Mouse (Mus musculus): Measurements from ENCODE around the gene Acin1. TPM values are rescaled to one million over a fixed set of nuclear protein-coding genes. Genes with fewer than 3 reads are reported as not detected.

The Acin1 gene
- polyA plus RNA-seq, 1 experiment, result 77.3 TPM

GRCm38 (mm10) chr14:54720041-54720440 lies 33.3 kb upstream of the Acin1 start:
- Histone ChIP-seq H3ac (ENCODE audit: control insufficient read depth, insufficient read length) (no peak overlapping the region), H3K79me2 (ENCODE audit: control insufficient read depth, insufficient read depth) (no peaks in the 10 kb centered on the region), H3K27me3 (ENCODE audit: control insufficient read depth, insufficient read depth, insufficient read length) (peaks cover 33% of the 10 kb centered on the region), H3K4me2 (ENCODE audit: low read depth) (no peak overlapping the region), H3K36me3 (ENCODE audit: control insufficient read depth, insufficient read depth) (no peaks in the 10 kb centered on the region), H3K4me3 (no peak overlapping the region)
- TF ChIP-seq REST (IDR thresholded peaks at IDR 0.05; ENCODE audit: insufficient read depth, insufficient read length) (no peak), MYOG (IDR thresholded peaks at IDR 0.05; ENCODE audit: control insufficient read depth in 1 of 3, insufficient read depth in 1 of 3, insufficient read length in 2 of 3, low read depth in 2 of 3) (no peak), POLR2AphosphoS2 (IDR thresholded peaks at IDR 0.05; ENCODE audit: insufficient read length, low read depth) (no peak), POLR2A (IDR thresholded peaks at IDR 0.05; ENCODE audit: insufficient read length, low read depth) (no peak), MYOD1 (IDR thresholded peaks at IDR 0.05; ENCODE audit: control insufficient read depth in 1 of 3, insufficient read length in 2 of 3, low read depth in 2 of 3) (no peak), TCF12 (IDR thresholded peaks at IDR 0.05; ENCODE audit: insufficient read depth, poor library complexity, severe bottlenecking) (no peak), CEBPB (IDR thresholded peaks at IDR 0.05; ENCODE audit: insufficient read depth, poor library complexity, severe bottlenecking) (no peak), MAX (IDR thresholded peaks at IDR 0.05; ENCODE audit: low read depth) (no peak), TCF3 (IDR thresholded peaks at IDR 0.05; ENCODE audit: insufficient read length, low read depth) (no peak), USF1 (IDR thresholded peaks at IDR 0.05; ENCODE audit: low read depth) (no peak), E2F4 (IDR thresholded peaks at IDR 0.05; ENCODE audit: insufficient read depth) (no peak)

GRCm38 (mm10) chr14:54715402-54715801 lies 28.7 kb upstream of the Acin1 start:
- peaks cover 22% of the 10 kb centered on the region for H3K27me3 ChIP-seq (ENCODE audit: control insufficient read depth, insufficient read depth, insufficient read length)
- no peak overlapping the region for H3K4me3 ChIP-seq
- H3K36me3 ChIP-seq (ENCODE audit: control insufficient read depth, insufficient read depth), result no peaks in the 10 kb centered on the region
- peak overlapping the region; percentile 64 for H3K4me2 ChIP-seq (ENCODE audit: low read depth)
- no peak for TF ChIP-seq POLR2AphosphoS2 (IDR thresholded peaks at IDR 0.05; ENCODE audit: insufficient read length, low read depth)
- peak; percentile 16 to 80 (median 62) for TF ChIP-seq MYOD1 (IDR thresholded peaks at IDR 0.05; ENCODE audit: control insufficient read depth in 1 of 3, insufficient read length in 2 of 3, low read depth in 2 of 3)
- no peaks in the 10 kb centered on the region for H3K79me2 ChIP-seq (ENCODE audit: control insufficient read depth, insufficient read depth)
- no peak overlapping the region for H3ac ChIP-seq (ENCODE audit: control insufficient read depth, insufficient read length)

- Histone ChIP-seq H3K27me3 (ENCODE audit: control insufficient read depth, insufficient read depth, insufficient read length) (peaks cover 29% of the 10 kb centered on the region), H3K79me2 (ENCODE audit: control insufficient read depth, insufficient read depth) (no peaks in the 10 kb centered on the region), H3K36me3 (ENCODE audit: control insufficient read depth, insufficient read depth) (no peaks in the 10 kb centered on the region), H3K4me2 (ENCODE audit: low read depth) (peak overlapping the region; percentile 64), H3ac (ENCODE audit: control insufficient read depth, insufficient read length) (no peak overlapping the region), H3K4me3 (no peak overlapping the region)
- TF ChIP-seq MAX (IDR thresholded peaks at IDR 0.05; ENCODE audit: low read depth) (no peak), E2F4 (IDR thresholded peaks at IDR 0.05; ENCODE audit: insufficient read depth) (no peak), POLR2A (IDR thresholded peaks at IDR 0.05; ENCODE audit: insufficient read length, low read depth) (no peak), MYOG (IDR thresholded peaks at IDR 0.05; ENCODE audit: control insufficient read depth in 1 of 3, insufficient read depth in 1 of 3, insufficient read length in 2 of 3, low read depth in 2 of 3) (no peak), MYOD1 (IDR thresholded peaks at IDR 0.05; ENCODE audit: control insufficient read depth in 1 of 3, insufficient read length in 2 of 3, low read depth in 2 of 3) (no peak), TCF12 (IDR thresholded peaks at IDR 0.05; ENCODE audit: insufficient read depth, poor library complexity, severe bottlenecking) (no peak), CEBPB (IDR thresholded peaks at IDR 0.05; ENCODE audit: insufficient read depth, poor library complexity, severe bottlenecking) (no peak), REST (IDR thresholded peaks at IDR 0.05; ENCODE audit: insufficient read depth, insufficient read length) (no peak)
Observed at GRCm38 (mm10) chr14:54714617-54715081, 27.9 kb upstream of the Acin1 start.

DNA sequence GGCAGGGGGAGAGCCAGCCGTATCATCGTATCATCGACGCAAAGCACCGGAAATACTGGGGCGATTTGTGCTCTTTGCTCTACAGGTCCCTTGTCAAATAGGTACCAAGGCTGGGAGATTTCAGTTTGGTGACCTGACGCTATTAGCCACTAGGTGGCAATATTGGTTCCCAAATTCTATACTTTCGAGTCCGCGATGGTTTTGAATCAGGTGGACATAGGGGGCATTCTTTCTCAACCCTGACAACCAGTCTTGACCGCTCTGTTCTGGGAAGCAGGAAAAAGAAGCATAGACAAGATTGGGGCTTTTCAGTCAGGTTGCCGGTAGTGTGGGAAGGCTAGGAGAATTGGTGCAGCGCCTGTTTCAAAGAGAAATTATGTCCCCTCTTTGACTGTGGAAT lies 27.4 kb upstream of the Acin1 start:
- H3K4me2 ChIP-seq (ENCODE audit: low read depth), result peak overlapping the region; percentile 64
- no peak overlapping the region for H3ac ChIP-seq (ENCODE audit: control insufficient read depth, insufficient read length)
- H3K36me3 ChIP-seq (ENCODE audit: control insufficient read depth, insufficient read depth), result no peaks in the 10 kb centered on the region
- no peak for TF ChIP-seq CEBPB (IDR thresholded peaks at IDR 0.05; ENCODE audit: insufficient read depth, poor library complexity, severe bottlenecking)
- no peak for TF ChIP-seq TCF12 (IDR thresholded peaks at IDR 0.05; ENCODE audit: insufficient read depth, poor library complexity, severe bottlenecking)
- no peak for TF ChIP-seq USF1 (IDR thresholded peaks at IDR 0.05; ENCODE audit: low read depth)
- TF ChIP-seq MYOG (IDR thresholded peaks at IDR 0.05; ENCODE audit: control insufficient read depth in 1 of 3, insufficient read depth in 1 of 3, insufficient read length in 2 of 3, low read depth in 2 of 3), result no peak
- no peak for TF ChIP-seq MYOD1 (IDR thresholded peaks at IDR 0.05; ENCODE audit: control insufficient read depth in 1 of 3, insufficient read length in 2 of 3, low read depth in 2 of 3)
- no peak for TF ChIP-seq POLR2A (IDR thresholded peaks at IDR 0.05; ENCODE audit: insufficient read length, low read depth)
- TF ChIP-seq REST (IDR thresholded peaks at IDR 0.05; ENCODE audit: insufficient read depth, insufficient read length), result no peak
- no peak for TF ChIP-seq SRF (IDR thresholded peaks at IDR 0.05; ENCODE audit: control insufficient read depth, insufficient read length, low read depth)
- no peaks in the 10 kb centered on the region for H3K79me2 ChIP-seq (ENCODE audit: control insufficient read depth, insufficient read depth)
- H3K4me3 ChIP-seq, result no peak overlapping the region
- peaks cover 32% of the 10 kb centered on the region for H3K27me3 ChIP-seq (ENCODE audit: control insufficient read depth, insufficient read depth, insufficient read length)

DNA sequence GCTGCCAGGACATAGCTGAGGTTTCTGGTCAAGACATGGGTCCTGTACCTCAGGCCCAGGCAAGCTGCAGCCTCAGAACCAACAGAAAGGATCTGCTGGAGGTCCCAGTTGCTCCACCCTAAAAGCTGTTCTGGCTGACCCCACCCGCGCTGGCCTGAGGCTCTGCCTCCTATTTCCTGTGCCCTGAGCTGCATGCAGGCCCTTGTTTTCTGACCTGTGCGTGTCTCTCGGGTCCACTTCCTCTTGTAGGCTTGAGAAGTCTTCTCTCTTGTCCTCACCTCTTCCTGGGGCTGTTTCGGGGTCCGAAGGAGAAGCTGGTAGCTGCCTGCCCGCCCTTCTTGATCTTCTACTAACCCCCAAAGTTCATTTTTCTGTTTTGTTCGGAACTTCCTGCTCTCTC lies 26.1 kb upstream of the Acin1 start:
- Histone ChIP-seq H3K4me2 (ENCODE audit: low read depth) (no peak overlapping the region), H3K36me3 (ENCODE audit: control insufficient read depth, insufficient read depth) (no peaks in the 10 kb centered on the region), H3K27me3 (ENCODE audit: control insufficient read depth, insufficient read depth, insufficient read length) (peaks cover 43% of the 10 kb centered on the region), H3ac (ENCODE audit: control insufficient read depth, insufficient read length) (no peak overlapping the region), H3K4me3 (no peak overlapping the region), H3K79me2 (ENCODE audit: control insufficient read depth, insufficient read depth) (no peaks in the 10 kb centered on the region)
- no peak for TF ChIP-seq E2F4 (IDR thresholded peaks at IDR 0.05; ENCODE audit: insufficient read depth)
- no peak for TF ChIP-seq TCF3 (IDR thresholded peaks at IDR 0.05; ENCODE audit: insufficient read length, low read depth)
- TF ChIP-seq MAX (IDR thresholded peaks at IDR 0.05; ENCODE audit: low read depth), result no peak
- TF ChIP-seq POLR2A (IDR thresholded peaks at IDR 0.05; ENCODE audit: insufficient read length, low read depth), result no peak
- no peak for TF ChIP-seq MYOG (IDR thresholded peaks at IDR 0.05; ENCODE audit: control insufficient read depth in 1 of 3, insufficient read depth in 1 of 3, insufficient read length in 2 of 3, low read depth in 2 of 3)
- TF ChIP-seq MYOD1 (IDR thresholded peaks at IDR 0.05; ENCODE audit: control insufficient read depth in 1 of 3, insufficient read length in 2 of 3, low read depth in 2 of 3), result no peak
- TF ChIP-seq CEBPB (IDR thresholded peaks at IDR 0.05; ENCODE audit: insufficient read depth, poor library complexity, severe bottlenecking), result no peak
- TF ChIP-seq REST (IDR thresholded peaks at IDR 0.05; ENCODE audit: insufficient read depth, insufficient read length), result no peak
- TF ChIP-seq USF1 (IDR thresholded peaks at IDR 0.05; ENCODE audit: low read depth), result no peak
- TF ChIP-seq TCF12 (IDR thresholded peaks at IDR 0.05; ENCODE audit: insufficient read depth, poor library complexity, severe bottlenecking), result no peak
- no peak for TF ChIP-seq POLR2AphosphoS2 (IDR thresholded peaks at IDR 0.05; ENCODE audit: insufficient read length, low read depth)
- TF ChIP-seq SRF (IDR thresholded peaks at IDR 0.05; ENCODE audit: control insufficient read depth, insufficient read length, low read depth), result no peak

Measured in myocyte (in vitro differentiated cells).